Mouse (Mus musculus) T-helper 1 cell (primary cell): ENCODE measurements around the gene Prr14l.
"Not testable (repeated sequence)": the region's sequence is repeated elsewhere in the genome, so short reads cannot be mapped to it uniquely, and the experiment has no call there.

Source experiments
- in situ Hi-C: fragments of 300-600 bp; cut with MboI, MseI; formaldehyde crosslinking; loops from one replicate; pipeline ENCODE4 v1.15.1; 2025; ENCODE audit warnings: high pct_unique_total_duplicates

The Prr14l gene

GRCm38 (mm10) chr5:32853731-32854507 is at the start of gene Prr14l:
TSS of gene Prr14l (minus strand) at chr5:32854256.
- in situ Hi-C loops, result loop anchor here (5.0 kb wide), 1 partner anchor 57 kb away; no protein-coding TSS in a partner anchor

- in situ Hi-C loops, result no loop called here
Observed at GRCm38 (mm10) chr5:32886739-32887138, 32.7 kb upstream of the Prr14l start.

- in situ Hi-C loops, result no loop called here
Observed at GRCm38 (mm10) chr5:32872346-32872745, 18.3 kb upstream of the Prr14l start.

- in situ Hi-C loops, result no loop called here
Observed at GRCm38 (mm10) chr5:32869389-32870024, 15.5 kb upstream of the Prr14l start.

- in situ Hi-C loops, result no loop called here
Observed at GRCm38 (mm10) chr5:32863253-32864228, 9.5 kb upstream of the Prr14l start, which contains the start of gene Depdc5. TSS of gene Depdc5 (plus strand) at chr5:32863701.

- in situ Hi-C loops, result no loop called here
Observed at GRCm38 (mm10) chr5:32862469-32863132, 8.5 kb upstream of the Prr14l start.

- in situ Hi-C loops, result no loop called here
Observed at GRCm38 (mm10) chr5:32861082-32861481, 7.0 kb upstream of the Prr14l start.

GRCm38 (mm10) chr5:32857781-32858220 is 3.7 kb upstream of the Prr14l start:
- in situ Hi-C loops, result no loop called here

- in situ Hi-C loops, result not testable (repeated sequence)
Observed at GRCm38 (mm10) chr5:32855274-32855673, 1.2 kb upstream of the Prr14l start.

GRCm38 (mm10) chr5:32854818-32855217 is 762 bp upstream of the Prr14l start:
- in situ Hi-C loops, result loop anchor here (5.0 kb wide), 1 partner anchor 58 kb away; no protein-coding TSS in a partner anchor

GRCm38 (mm10) chr5:32852026-32852425 is 2.0 kb downstream of the Prr14l start:
- in situ Hi-C loops, result loop anchor here (5.0 kb wide), 1 partner anchor 55 kb away; no protein-coding TSS in a partner anchor

- in situ Hi-C loops, result not testable (repeated sequence)
Observed at GRCm38 (mm10) chr5:32849580-32849979, 4.5 kb downstream of the Prr14l start.

DNA sequence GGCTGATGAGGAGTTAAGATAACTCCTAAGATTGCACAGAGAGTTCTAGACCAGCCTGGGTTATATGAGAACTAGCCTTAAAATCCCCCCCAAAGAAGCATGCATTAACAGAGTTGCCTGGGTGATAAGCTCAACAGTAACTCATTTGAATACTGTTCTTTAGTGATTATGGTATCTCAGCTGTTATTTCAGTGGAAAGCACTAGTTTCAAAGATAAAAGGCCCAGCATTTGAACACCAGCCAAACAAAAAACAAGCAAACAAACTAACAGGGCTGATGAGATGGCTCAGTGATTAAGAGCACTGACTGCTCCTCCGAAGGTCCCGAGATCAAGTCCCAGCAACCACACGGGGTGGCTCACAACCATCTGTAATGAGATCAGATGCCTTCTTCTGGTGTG is 4.9 kb downstream of the Prr14l start:
- in situ Hi-C loops, result no loop called here

- in situ Hi-C loops, result no loop called here
Observed at GRCm38 (mm10) chr5:32840029-32840428, 14.0 kb downstream of the Prr14l start.

- in situ Hi-C loops, result no loop called here
Observed at GRCm38 (mm10) chr5:32836976-32837375, 17.1 kb downstream of the Prr14l start.

GRCm38 (mm10) chr5:32834497-32834896 is 19.6 kb downstream of the Prr14l start:
- in situ Hi-C loops, result no loop called here

- in situ Hi-C loops, result no loop called here
Observed at GRCm38 (mm10) chr5:32830054-32830453, 24.0 kb downstream of the Prr14l start.

DNA sequence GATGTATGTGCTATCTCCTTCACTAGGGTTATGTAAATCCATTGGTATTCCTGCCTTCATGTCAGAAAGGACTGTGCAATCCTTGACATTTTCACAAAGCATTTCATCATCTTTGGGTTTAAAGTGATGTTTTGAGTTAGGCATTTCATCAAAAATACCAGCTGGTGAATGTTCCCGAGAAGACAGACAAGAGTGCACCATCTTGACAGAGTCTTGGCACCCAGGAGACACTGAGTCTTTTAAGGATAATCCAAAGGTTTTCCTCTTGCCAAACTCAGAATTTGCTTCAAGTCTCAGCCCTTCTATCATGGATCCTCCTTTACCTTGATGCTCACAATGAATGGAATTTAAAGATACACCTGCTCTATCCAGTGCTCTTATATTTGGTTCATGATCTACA is 25.3 kb downstream of the Prr14l start:
- in situ Hi-C loops, result not testable (repeated sequence)

DNA sequence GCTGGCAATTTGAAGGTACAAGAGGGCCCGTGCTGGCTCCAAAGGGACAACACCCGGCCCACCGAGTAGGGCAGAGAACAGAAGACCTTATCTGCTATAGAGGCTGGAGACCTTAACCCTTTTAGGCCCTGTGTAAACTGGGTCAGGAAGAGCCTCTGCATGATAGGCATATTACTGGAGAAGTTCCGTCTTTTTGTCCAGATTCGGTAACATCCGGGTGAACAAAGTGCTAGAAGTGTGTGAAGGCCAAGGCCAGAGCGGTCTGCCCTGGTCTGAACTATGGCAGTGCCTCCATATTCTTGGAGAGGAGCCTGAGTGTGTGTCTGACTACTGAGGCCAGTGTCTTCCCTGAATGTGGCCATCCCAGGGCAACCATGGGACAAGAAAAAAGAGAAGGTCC is 27.0 kb downstream of the Prr14l start, which contains the start of gene Gm20671:
Gene Gm20671 (minus strand): TSS at position 101 of the 400 bp plus-strand sequence.
- in situ Hi-C loops, result no loop called here

- in situ Hi-C loops, result no loop called here
Observed at GRCm38 (mm10) chr5:32820471-32820870, 33.6 kb downstream of the Prr14l start.

DNA sequence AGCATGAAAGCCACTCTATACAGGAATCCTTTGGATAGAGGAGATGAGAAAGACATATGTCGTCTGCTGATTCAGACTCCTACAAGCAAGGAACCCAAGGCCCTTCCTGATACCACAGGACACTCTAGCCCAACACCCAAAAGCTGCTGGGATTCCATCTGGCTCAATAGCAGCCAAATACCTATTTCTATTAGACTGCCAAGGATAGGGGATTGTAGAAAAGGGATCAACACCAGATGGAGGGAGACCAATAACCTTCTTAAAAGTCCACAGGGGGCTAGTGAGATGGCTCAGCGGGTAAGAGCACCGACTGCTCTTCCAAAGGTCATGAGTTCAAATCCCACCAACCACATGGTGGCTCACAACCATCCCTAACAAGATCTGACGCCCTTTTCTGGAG is 38.7 kb downstream of the Prr14l start:
- in situ Hi-C loops, result no loop called here
